Mouse (Mus musculus) hindlimb bud, embryonic 11.5 days (tissue): ENCODE data around the gene Serpina1e.

Source experiments
- DNase-seq: peaks from one replicate; pipeline ENCODE4 v3.0.0-alpha.2; 2012; ENCODE audit warnings: low read depth, low spot score; ENCODE audit errors: extremely low spot score

Gene Serpina1e

GRCm38 (mm10) chr12:103958798-103959197, at the start of gene Serpina1e:
Gene Serpina1e, minus strand, starts transcription at chr12:103958975.
- no peak for DNase-seq

DNA sequence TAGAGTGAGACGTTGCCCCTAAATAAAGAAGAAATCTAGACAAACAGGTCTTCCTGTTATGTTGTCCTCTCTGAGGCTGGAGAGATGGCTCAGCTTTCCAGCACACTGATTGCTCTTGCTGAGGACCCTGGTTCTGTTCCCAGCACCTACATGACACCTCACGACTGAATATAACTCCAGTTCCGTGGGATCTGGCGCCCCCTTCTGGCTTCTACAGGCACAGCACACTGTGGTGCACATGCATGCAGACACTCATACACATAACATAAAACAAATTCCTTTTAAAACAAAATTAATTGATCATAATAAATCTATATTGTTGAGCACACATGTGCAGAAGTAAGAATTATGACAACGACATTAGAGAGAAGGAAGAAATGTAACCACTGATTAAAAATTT, 45.9 kb upstream of the Serpina1e start:
- DNase-seq: no peak

DNA sequence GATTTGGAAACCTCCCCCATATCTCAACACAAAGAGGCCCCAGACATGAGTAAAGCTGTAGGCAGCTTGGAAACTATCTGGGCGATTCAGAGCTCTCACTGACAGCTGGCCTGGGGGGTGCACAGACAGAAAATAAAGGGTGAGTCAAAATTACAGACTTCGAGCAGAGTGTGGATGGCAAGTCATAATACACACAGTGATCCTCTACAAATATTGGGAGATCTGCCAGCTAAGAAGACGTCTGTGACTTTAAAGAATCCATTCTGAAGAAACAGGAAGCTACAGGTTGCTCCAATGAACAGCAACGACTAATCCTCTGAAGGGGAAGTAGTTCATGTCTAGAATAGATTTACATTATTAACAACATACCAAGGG, 44.5 kb upstream of the Serpina1e start:
- DNase-seq: no peak

- no peak for DNase-seq
Measured at GRCm38 (mm10) chr12:104002569-104003237, 43.9 kb upstream of the Serpina1e start.

DNA sequence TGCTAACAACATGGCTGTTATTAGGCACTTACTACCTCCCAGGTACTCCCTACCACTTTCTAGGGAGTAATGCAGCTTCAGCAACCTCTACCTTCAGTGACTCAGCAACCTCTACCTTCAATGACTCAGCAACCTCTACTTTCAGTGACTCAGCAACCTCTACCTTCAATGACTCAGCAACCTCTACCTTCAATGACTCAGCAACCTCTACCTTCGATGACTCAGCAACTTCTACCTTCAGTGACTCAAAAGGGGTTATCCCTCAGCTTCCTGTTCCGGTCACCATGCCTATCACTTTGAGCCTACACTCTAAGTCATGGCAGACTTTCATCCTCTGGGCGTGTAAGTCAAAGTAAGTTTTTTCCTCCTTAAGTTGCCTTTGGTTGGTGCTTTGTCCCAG, 41.8 kb upstream of the Serpina1e start:
- DNase-seq: no peak

- no peak for DNase-seq
Measured at GRCm38 (mm10) chr12:103999611-104000010, 40.8 kb upstream of the Serpina1e start.

DNA sequence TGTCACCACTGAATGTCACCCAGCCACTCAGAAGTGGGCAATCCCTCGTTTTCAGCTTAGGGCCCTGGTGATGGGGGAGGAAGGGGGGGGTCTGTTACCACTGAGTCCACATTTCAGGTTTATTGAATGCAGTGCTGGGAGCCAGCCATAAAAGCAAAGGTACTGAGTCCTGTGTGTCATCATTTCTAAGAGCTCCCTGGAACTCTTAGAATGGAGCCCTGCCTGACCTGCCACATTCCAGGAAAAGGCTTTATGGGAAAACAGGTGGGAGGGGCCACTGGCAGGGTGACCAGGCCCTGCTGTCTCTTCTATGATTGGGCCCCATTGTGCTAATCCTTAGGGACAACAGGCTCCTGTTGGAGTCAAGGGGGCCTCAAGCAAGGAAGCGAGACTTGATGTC, 37.7 kb upstream of the Serpina1e start:
- DNase-seq: no peak

DNA sequence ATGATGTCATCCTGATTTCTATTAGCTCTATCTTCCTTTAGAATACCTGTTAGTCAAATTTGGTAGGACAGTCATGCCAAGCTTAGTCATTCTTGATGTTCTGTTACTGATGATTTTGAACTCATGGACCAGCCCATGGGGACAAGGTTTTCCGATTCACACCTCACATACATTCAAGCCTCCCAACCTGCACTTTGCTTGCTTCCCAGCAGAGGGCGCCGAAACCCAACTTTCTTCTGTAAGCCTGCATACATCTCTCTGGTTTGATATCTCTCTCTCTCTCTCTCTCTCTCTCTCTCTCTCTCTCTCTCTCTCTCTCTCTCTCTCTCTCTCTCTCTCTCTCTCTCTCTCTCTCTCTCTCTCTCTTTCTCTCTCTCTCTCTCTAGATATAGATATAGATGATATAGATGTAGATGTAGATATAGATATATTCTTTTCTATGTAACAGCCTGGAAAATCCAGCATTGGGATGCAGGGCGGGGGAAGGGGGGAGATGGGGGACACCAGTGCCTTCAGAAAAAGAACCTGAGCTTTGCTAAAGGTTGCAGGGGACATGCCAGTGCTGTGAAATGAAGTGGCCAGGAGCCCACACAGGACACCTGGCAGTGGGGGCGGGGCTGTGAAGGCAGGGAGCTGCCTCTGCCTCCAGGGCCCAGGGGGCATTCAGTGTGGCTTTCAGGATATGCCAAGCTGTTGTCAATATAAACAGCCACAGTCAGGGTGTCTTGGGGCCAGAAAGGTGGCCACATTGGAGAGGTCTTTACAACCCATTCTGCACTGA, 36.7 kb upstream of the Serpina1e start:
- DNase-seq: peak; percentile 16

- DNase-seq: no peak
Measured at GRCm38 (mm10) chr12:103992945-103993344, 34.2 kb upstream of the Serpina1e start.

DNA sequence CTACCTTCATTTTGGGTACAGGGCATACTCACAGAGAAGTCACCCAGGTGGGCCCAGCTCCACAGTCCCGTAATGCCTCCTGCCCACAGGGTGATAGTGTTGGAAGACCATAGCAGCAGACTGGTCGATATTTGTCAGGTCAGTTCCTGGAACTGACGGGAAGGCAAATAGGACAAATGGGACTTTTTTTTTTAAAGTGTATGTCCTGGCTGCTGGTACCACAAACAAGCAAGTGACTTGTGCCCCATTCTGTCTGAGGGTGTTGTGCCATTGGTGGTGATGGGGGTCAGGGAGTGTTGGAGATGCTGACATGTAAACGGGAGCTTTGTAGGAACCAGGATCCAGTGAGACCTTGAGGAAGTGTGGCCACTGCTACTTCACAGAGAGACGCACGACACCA, 31.1 kb upstream of the Serpina1e start, which contains the start of gene Serpina11:
TSS of gene Serpina11 (minus strand) at position 101 of the 400 bp plus-strand sequence.
- no peak for DNase-seq

DNA sequence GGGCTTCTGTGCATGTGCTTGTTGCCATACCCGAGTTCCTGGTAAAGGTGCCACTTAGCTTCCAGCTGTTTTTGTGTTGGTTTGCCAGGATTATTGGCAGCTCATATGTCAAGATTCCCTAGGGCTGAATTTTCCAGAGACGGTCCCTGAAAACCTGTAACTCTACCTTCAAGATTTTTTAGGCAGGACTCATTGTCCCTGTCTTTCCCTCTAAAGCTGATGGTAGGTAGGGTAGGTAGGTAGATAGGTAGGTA, 30.7 kb upstream of the Serpina1e start:
- no peak for DNase-seq

- no peak for DNase-seq
Measured at GRCm38 (mm10) chr12:103988754-103989513, 30.2 kb upstream of the Serpina1e start.

- no peak for DNase-seq
Measured at GRCm38 (mm10) chr12:103985868-103986267, 27.1 kb upstream of the Serpina1e start.

DNA sequence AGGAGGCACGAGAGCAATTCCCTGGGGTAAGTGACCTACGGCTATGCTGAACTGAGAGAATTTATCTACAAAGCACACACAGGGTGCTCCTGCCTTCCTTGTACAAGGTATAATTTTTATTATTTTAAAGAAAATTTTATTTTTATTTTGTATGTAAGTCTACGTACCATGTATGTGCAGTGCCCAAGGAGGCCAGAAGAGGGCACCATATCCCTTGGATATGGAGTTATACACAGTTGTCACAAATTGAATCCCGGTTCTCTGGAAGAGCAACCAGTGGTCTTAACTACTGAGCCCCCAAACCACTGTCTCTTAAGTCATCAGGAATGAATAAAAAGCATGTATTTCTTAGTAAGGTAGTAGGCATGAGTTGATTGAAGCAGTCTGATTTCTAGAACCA, 26.2 kb upstream of the Serpina1e start:
- DNase-seq: no peak

DNA sequence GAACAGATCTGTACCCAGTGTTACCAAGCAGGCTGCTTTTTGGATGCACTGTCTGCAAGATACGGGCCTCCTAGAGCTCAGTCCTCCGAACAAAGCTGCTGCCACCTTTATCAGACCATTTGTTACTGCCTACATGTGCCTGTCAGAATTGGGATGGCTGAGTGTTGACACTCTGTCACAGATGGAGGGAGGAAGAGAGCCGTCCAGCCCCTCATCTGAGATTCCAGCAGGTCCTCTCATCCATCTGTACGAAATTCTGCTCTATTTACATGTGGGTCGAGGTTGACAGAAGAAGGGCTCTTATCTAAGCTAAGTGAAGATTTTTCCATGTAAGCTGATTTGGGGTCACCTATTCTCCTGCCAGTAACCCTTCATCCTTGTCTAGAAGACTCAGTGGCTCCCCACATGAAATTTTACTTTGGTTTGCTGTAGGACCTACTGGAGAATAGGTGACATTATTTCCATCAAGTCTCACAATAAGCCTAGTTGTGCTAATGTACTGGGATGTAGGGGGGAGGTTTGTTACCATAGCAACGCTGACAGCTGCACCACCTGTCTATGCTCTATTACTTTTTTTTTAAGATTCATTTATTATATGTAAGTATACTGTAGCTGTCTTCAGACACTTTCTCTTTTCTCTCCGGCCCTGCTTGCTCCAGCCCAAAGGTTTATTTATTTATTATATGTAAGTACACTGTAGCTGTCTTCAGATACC, 23.0 kb upstream of the Serpina1e start:
- no peak for DNase-seq

DNA sequence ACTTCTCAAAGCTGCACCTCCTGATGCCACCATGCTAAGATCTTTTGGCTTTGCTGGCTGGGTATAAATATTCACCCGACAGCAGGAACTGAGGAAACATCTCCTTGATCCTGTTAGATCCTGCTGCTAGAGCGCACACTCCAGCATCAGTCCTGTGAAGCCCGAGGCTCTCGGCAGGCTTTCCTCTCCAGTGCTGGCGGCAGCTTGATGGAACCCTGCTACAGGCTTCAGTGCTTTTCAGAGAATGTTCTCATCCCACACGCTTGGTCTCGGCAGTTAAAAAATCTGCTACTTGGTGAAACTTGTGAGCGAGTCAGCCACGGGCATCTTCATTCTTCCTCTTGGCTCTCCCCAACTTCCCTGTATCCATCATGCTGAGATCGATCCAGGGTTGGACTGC, 19.5 kb upstream of the Serpina1e start:
- DNase-seq: no peak

DNA sequence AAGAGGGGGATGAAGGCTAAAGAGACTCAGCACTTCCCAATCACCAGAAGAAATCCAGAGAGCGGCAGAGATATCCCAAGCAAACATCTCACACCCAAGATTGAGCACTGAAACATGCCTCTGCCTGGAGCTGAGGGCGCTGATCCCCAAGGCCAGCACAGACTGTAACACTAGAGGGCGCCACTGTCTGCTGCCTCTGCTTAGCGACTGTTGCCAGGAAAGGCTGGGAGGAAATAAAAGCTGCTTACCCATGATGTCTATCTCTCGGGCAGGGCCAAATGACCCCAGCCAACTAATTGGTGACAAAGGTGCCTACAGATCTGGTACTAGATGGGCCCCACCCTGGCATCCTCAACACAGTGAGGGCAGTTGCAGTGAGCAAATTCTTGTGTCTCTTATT, 19.1 kb upstream of the Serpina1e start:
- DNase-seq: no peak

DNA sequence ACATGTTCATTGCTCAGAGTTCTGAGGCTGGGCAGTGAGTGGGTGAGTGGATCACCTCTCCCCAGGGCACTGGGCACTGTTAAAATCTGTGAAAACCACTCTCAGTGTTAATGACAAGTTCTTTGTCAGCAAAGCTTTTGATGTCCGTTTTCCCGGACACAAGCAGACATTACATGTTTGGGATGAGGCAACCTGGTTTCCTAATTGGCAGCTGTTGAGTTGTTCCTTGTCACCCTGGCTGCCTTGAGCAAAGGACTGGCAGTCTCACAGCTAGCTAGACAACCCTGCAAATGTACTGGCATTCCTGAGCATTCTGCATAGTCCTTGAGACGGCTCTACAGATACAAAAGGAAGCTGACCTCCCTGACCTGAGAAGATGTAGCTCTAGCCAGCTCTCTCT, 18.3 kb upstream of the Serpina1e start:
- no peak for DNase-seq

DNA sequence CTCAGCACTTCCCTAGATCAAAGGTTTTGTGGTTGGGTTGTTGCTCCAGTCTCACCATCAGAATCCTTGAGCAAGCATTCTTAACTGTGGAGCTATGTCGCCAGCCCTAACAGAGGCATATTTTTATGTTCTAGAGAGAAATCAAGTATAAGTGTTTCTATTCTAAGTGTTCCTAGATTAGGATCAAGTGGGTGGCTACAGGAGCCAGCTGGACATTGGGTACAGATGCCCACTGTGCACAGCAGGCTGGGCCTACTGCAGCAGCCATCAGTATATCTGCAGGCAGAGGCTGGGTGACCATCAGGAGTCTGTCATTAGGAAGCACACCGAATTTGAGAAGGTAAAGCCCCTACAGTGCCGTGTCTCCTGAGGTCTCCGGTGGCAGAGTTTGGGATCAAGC, 12.3 kb upstream of the Serpina1e start:
- DNase-seq: no peak

DNA sequence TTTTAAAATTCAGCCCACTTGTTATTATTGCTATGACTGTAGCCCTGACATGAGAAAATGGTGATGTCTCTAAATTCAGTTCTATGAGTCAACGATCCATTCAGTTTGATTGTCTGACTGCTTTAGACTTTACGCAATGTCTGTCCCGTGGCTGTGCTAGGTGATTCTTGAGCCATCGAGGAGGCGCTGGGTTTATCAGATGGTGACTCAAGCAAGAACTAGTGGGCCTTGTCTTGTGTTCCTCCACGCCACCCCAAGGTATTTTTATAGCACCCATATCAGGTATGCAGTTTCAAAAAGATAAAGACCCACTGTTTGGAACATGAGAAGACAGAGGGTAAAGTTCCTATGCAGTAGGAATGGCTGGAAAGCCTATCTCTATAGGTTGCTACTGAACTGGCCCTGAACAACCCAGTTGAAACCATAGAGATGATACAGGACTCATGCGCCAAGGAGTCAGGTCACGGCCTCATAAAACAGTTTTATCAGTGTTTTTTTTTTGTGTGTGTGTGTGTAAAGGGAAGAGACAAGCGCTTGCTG, 10.9 kb upstream of the Serpina1e start:
- no peak for DNase-seq

GRCm38 (mm10) chr12:103966761-103967160, 8.0 kb upstream of the Serpina1e start:
- no peak for DNase-seq
